Mouse (Mus musculus) hindlimb bud, embryonic 11.5 days (tissue): ENCODE results near the gene Fam222b.

ENCODE experiments used
- DNase-seq: peaks from one replicate; pipeline ENCODE4 v3.0.0-alpha.2; 2012; ENCODE audit warnings: low read depth, low spot score; ENCODE audit errors: extremely low spot score

The Fam222b gene

GRCm38 (mm10) chr11:78086925-78087479, 7.5 kb upstream of the Fam222b start:
- DNase-seq = no peak

DNA sequence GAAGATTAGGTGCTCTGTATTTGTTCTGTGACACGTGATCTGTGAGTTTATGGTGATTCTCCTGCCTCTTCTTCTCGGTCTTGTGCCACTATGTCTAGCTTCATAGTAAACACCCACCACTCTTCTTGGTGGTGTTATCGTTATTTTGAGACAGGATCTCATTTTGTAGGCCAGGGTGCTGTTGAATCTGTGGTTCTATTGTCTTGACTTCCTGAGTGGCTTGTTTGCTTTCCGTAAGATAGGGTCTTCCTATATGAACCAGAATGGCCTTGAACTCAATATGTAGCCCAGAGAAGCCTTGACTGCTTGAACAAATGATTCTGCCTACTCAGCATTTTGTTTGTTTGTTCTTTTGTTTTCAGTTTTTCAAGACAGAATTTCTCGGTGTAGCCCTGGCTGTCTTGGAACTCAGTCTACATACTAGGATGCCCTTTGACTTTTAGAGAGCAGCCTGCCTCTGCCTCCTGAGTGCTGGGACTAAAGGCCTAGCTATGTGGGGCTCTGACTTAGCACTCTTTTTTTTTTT, 6.6 kb upstream of the Fam222b start:
- no peak for DNase-seq

- DNase-seq = no peak
Observed at GRCm38 (mm10) chr11:78094137-78094503, 340 bp upstream of the Fam222b start.

DNA sequence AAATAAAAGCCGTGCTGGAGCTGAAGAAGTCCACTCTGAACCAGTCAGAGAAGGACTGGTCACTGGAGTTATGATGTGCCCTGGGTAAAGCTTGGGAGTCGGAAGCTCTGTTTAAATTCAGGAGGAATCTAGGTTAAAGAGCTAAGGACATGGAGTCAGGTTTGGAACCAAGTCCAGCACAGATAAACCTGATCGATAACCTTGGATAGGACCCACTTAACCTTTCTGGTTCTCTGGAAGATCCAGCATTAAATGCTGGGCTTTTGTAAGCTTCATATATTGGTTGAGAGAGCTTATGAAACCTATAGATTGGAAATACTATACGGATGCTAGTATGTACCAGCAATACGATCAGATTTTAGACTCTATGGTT, 670 bp downstream of the Fam222b start:
- DNase-seq = no peak

- no peak for DNase-seq
Observed at GRCm38 (mm10) chr11:78097077-78097476, 2.6 kb downstream of the Fam222b start.

DNA sequence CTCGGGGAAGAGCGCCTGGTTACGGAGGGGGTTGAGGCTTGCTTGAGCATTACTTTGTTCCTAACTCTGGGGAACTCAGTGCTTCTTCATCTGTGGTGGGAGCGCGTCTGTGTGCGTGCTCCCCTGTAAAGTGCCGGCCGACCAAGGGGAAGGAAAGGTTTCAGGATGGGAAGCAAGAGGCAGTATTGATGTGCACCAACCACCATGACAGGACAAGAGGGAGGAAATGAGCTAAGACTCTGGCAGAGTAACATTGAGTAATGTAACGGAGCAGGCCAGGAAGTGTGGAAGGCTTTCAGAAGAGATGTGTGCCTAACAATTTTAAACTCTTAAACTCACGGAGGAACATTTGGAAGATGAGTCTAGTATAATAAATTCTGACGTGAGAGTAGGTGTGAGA, 6.3 kb downstream of the Fam222b start:
- no peak for DNase-seq

DNA sequence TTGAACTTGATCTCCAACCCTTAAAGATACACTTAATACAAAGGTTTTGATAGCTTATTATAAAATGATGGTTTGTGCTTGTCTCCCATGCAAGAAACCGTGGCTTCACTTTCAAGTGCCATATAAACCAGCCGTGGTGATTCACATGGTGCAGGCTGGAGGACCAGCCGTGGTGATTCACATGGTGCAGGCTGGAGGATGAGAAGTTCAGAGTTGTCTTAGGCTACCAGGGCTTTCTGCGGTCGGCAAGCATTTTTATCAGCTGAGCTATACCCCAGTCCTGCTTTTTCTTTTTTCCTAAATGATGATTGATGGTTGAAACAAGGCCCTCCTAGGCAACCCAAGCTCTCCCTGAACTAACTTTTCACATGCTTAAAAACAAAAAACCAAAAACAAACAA, 7.7 kb downstream of the Fam222b start:
- DNase-seq = no peak

DNA sequence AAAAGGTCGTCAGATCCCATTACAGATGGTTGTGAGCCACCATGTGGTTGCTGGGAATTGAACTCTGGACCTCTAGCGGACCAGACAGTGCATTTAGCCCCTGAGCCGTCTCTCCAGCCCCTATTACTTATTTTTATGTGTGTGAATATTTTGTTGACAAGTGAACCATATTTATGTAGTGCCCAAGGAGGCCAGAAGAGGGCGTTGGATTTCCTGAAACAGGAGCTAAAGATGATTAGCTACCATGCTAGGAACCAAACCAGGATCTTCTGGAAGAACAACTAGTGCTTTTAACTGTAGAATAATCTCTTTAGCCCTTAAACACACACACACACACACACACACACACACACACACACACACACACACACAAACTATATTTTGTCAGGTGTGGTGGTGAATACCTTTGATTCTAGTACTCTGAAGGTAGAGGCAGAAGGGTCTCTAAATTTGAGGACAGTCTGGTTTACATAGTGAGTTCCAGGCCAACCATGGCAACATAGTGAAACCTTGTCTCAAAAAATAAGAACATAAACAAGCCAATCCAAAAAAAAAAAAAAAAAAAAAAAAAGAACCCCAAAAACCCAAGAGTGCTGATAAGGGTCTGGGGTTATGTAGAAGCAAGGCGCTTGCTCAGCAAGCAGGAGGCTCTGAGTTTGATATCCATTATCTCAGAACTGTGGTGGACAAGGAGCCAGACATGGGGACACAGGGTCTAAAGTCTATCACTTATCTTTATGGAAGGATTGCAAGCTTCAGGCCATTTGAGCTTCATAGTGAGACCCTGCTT, 8.7 kb downstream of the Fam222b start:
- DNase-seq = no peak

- no peak for DNase-seq
Observed at GRCm38 (mm10) chr11:78104501-78104900, 10.0 kb downstream of the Fam222b start.

- no peak for DNase-seq
Observed at GRCm38 (mm10) chr11:78113616-78114015, 19.2 kb downstream of the Fam222b start.

- no peak for DNase-seq
Observed at GRCm38 (mm10) chr11:78114676-78115366, 20.4 kb downstream of the Fam222b start.

- DNase-seq = peak; percentile 81
Observed at GRCm38 (mm10) chr11:78115367-78116145, 21.1 kb downstream of the Fam222b start.

- DNase-seq = no peak
Observed at GRCm38 (mm10) chr11:78116146-78116410, 21.6 kb downstream of the Fam222b start.

DNA sequence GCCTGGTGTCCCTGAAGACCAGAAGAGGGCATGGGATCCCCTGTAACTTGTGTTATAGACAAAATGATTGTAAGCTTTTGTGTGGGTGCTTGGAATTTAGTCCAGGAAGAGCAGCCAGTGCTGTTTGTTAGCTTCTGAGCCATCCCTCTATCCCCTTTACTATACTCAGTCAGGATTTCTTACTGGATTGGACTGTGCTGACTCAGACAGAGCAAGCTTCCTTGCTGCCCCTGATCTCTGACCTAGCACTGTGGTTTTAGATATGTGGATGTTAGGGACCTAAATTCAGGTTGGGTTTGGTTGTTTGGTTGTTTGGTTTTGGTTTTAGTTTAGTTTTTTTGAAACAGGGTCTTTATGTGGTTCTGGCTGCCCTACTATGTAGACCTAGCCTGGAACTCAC, 24.0 kb downstream of the Fam222b start:
- no peak for DNase-seq

DNA sequence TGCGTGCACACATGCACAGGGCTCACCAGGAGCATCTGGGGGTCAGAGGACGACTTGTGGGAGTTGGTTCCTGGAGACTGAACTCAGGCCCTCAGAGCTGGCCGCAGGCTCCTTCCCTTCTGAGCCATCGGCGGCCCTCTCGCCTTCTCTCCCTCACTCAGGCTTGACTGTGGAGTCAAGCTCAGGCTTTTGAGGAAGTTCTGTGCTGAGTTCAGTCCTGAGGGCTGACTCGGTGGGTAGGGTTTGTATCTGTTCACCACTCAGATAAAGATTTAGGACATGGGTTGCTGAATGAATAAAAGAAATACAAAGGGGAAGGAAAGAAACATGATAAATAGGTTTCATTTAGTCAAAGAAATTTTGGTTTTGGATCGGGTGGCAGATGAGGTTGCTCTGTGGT, 25.4 kb downstream of the Fam222b start:
- DNase-seq = no peak

- DNase-seq = no peak
Observed at GRCm38 (mm10) chr11:78121176-78121575, 26.7 kb downstream of the Fam222b start.

DNA sequence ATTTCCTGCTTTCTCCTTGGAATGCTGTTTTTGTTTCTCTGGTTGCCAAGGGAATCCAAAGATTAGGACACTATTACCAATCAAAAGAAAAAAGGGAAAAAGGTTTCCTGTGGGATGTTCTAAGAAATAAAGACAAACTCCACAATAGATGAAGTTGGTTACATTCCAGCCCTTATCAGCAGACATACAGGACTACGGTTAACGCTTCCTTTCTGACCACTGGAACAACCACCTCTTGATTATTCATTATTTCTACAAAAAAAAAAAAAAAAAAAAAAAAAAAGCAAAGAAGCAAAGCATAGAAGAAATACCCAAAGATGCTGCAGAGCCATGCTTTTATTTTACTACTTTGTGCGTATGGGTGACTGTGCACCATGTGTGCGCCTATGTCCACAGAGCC, 28.4 kb downstream of the Fam222b start:
- no peak for DNase-seq

- no peak for DNase-seq
Observed at GRCm38 (mm10) chr11:78123782-78124181, 29.3 kb downstream of the Fam222b start.

DNA sequence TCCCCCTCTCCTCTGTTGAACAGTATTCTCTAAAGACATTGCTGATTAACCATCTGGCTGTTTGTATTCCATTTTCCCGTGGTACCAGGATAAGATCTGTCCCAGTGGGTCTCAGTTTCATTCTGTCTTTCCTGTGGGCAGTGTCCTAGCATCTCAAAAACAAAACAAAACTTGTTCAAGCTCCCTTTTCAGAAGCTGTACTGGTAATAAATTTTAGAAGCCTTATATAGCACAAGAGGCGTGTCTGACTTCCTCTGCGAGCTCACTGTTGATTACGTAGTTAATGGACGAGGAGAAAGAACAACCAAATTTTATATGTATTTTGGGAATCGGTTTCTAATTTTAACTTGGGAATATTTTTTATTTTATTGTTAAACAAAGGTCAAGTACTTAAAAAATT, 31.2 kb downstream of the Fam222b start:
- no peak for DNase-seq

- no peak for DNase-seq
Observed at GRCm38 (mm10) chr11:78126739-78127138, 32.3 kb downstream of the Fam222b start.

DNA sequence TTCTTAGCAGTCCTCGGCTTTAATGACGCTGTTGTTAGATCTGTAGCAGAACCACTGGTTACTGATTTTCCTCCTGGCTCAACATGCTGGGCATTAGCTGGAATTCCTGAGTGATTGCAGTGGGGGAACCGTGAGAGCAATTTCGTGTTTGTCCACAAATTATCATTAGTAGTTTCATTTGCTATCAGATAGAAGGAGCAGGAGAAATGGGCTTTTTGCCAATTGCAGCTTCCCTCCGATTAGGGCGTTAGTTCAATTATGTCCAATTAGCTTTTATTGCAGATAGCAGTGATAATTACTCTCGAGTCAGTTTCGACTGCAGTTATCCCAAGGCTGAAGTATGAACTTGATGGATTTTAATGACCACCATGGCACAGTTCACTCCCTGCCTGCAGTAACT, 35.0 kb downstream of the Fam222b start:
- DNase-seq = no peak

DNA sequence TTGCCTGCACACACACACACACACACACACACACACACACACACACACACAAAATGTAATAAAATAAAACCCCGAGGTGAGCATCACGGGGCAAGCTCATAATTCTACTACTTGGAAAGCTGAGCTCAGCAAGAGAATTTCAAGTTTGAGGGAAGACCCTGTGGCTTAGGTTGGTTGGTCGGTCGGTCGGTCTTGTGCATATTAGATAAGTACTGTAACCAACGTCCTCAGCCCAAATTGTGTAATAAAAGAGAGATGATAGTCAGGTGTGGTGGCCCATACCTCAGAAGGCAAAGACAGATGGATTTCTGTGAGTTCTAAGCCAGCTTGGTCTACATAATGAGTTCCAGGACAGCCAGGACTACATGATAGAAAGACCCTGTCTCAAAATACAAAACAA, 39.5 kb downstream of the Fam222b start:
- no peak for DNase-seq
